Mouse (Mus musculus): ENCODE results near the gene Gm20388. TPM values are rescaled to one million over a fixed set of nuclear protein-coding genes. Genes with fewer than 3 reads are reported as not detected.

The Gm20388 gene
- total and polyA plus RNA-seq, 3 experiments: 0.02 to 0.05 TPM; not detected in 1

- H3K36me3 ChIP-seq (replicated peaks): peaks cover 25% of the 10 kb centered on the region
- H3K9me3 ChIP-seq (replicated peaks): no peaks in the 10 kb centered on the region
- peaks cover 28% of the 10 kb centered on the region for H3K4me1 ChIP-seq (ENCODE audit: insufficient read depth, low read depth, low read length)
- DNase-seq (ENCODE audit: low spot score) (no peak), ATAC-seq (ENCODE audit: extremely low read depth, insufficient number of reproducible peaks, low FRiP score, poor library complexity, severe bottlenecking) (no peak)
- H3K4me3 ChIP-seq (ENCODE audit: low read depth, low read length): no peak overlapping the region
- H3K27me3 ChIP-seq (ENCODE audit: insufficient read depth, low read length): no peaks in the 10 kb centered on the region
- TF ChIP-seq GATA2 (IDR thresholded peaks at IDR 0.05; ENCODE audit: borderline replicate concordance, low read depth, low read length): no peak
- no peak for TF ChIP-seq TAL1 (conservative IDR thresholded peaks at IDR 0.05; ENCODE audit: low read depth, low read length)
- TF ChIP-seq POLR2AphosphoS5 (IDR thresholded peaks at IDR 0.05; ENCODE audit: insufficient replicate concordance, low read depth, low read length): no peak
- no peak for TF ChIP-seq CTCF (IDR thresholded peaks at IDR 0.05; ENCODE audit: low read depth, low read length)
- no peak for TF ChIP-seq GATA1 (IDR thresholded peaks at IDR 0.05; ENCODE audit: borderline replicate concordance, low read length)
These were observed 3944.3 kb downstream of the Gm20388 start for GRCm38 (mm10) chr8:123854733-123855475.

- H3K4me3 ChIP-seq (ENCODE audit: low read depth, low read length): no peak overlapping the region; the same call in 1 of the 2 replicates
These were observed 3946.7 kb downstream of the Gm20388 start for GRCm38 (mm10) chr8:123857361-123857760.

GRCm38 (mm10) chr8:123858574-123858940 is 3947.9 kb downstream of the Gm20388 start:
- Histone ChIP-seq H3K4me1 (ENCODE audit: insufficient read depth, low read depth, low read length) (peaks cover 31% of the 10 kb centered on the region), H3K27me3 (ENCODE audit: insufficient read depth, low read length) (peaks cover 21% of the 10 kb centered on the region), H3K4me3 (ENCODE audit: low read depth, low read length) (peak overlapping the region; percentile 93), H3K9me3 (replicated peaks) (no peaks in the 10 kb centered on the region), H3K36me3 (replicated peaks) (peaks cover 11% of the 10 kb centered on the region)
- ATAC-seq (ENCODE audit: extremely low read depth, insufficient number of reproducible peaks, low FRiP score, poor library complexity, severe bottlenecking) (0 out of 2 replicates have a peak, but pooled peaks have one; percentile 6), DNase-seq (ENCODE audit: low spot score) (peak; percentile 16)
- TF ChIP-seq GATA2 (IDR thresholded peaks at IDR 0.05; ENCODE audit: borderline replicate concordance, low read depth, low read length) (no peak), CTCF (IDR thresholded peaks at IDR 0.05; ENCODE audit: low read depth, low read length) (no peak), POLR2AphosphoS5 (IDR thresholded peaks at IDR 0.05; ENCODE audit: insufficient replicate concordance, low read depth, low read length) (no peak), GATA1 (IDR thresholded peaks at IDR 0.05; ENCODE audit: borderline replicate concordance, low read length) (no peak), TAL1 (conservative IDR thresholded peaks at IDR 0.05; ENCODE audit: low read depth, low read length) (no peak)

More at GRCm38 (mm10) chr8:123857361-123857760, 3946.7 kb downstream of the Gm20388 start:
- Histone ChIP-seq H3K4me1 (ENCODE audit: insufficient read depth, low read depth, low read length) (peaks cover 31% of the 10 kb centered on the region), H3K27me3 (ENCODE audit: insufficient read depth, low read length) (peaks cover 12% of the 10 kb centered on the region), H3K36me3 (replicated peaks) (peaks cover 12% of the 10 kb centered on the region), H3K9me3 (replicated peaks) (no peaks in the 10 kb centered on the region)
- ATAC-seq (ENCODE audit: extremely low read depth, insufficient number of reproducible peaks, low FRiP score, poor library complexity, severe bottlenecking): no peak
- no peak for DNase-seq (ENCODE audit: low spot score)
- TF ChIP-seq TAL1 (conservative IDR thresholded peaks at IDR 0.05; ENCODE audit: low read depth, low read length): no peak
- TF ChIP-seq CTCF (IDR thresholded peaks at IDR 0.05; ENCODE audit: low read depth, low read length): no peak
- no peak for TF ChIP-seq GATA1 (IDR thresholded peaks at IDR 0.05; ENCODE audit: borderline replicate concordance, low read length)
- no peak for TF ChIP-seq GATA2 (IDR thresholded peaks at IDR 0.05; ENCODE audit: borderline replicate concordance, low read depth, low read length)
- TF ChIP-seq POLR2AphosphoS5 (IDR thresholded peaks at IDR 0.05; ENCODE audit: insufficient replicate concordance, low read depth, low read length): no peak

GRCm38 (mm10) chr8:123858941-123859647 is 3948.5 kb downstream of the Gm20388 start:
- ATAC-seq (ENCODE audit: extremely low read depth, insufficient number of reproducible peaks, low FRiP score, poor library complexity, severe bottlenecking): peak; percentile 90
- Histone ChIP-seq H3K9me3 (replicated peaks) (no peaks in the 10 kb centered on the region), H3K27me3 (ENCODE audit: insufficient read depth, low read length) (peaks cover 25% of the 10 kb centered on the region), H3K36me3 (replicated peaks) (peaks cover 11% of the 10 kb centered on the region), H3K4me1 (ENCODE audit: insufficient read depth, low read depth, low read length) (peaks cover 31% of the 10 kb centered on the region), H3K4me3 (ENCODE audit: low read depth, low read length) (peak overlapping the region; percentile 93)
- TF ChIP-seq POLR2AphosphoS5 (IDR thresholded peaks at IDR 0.05; ENCODE audit: insufficient replicate concordance, low read depth, low read length) (no peak), GATA2 (IDR thresholded peaks at IDR 0.05; ENCODE audit: borderline replicate concordance, low read depth, low read length) (no peak), CTCF (IDR thresholded peaks at IDR 0.05; ENCODE audit: low read depth, low read length) (no peak), TAL1 (conservative IDR thresholded peaks at IDR 0.05; ENCODE audit: low read depth, low read length) (no peak), GATA1 (IDR thresholded peaks at IDR 0.05; ENCODE audit: borderline replicate concordance, low read length) (no peak)
- DNase-seq (ENCODE audit: low spot score): peak; percentile 94

GRCm38 (mm10) chr8:123859648-123860259 is 3949.1 kb downstream of the Gm20388 start, which contains the start of gene Ccsap:
TSS of gene Ccsap (minus strand) at chr8:123860209.
- no peaks in the 10 kb centered on the region for H3K9me3 ChIP-seq (replicated peaks)
- peak; percentile 23 for ATAC-seq (ENCODE audit: extremely low read depth, insufficient number of reproducible peaks, low FRiP score, poor library complexity, severe bottlenecking)
- DNase-seq (ENCODE audit: low spot score): peak; percentile 58
- peaks cover 9% of the 10 kb centered on the region for H3K36me3 ChIP-seq (replicated peaks)
- peaks cover 29% of the 10 kb centered on the region for H3K4me1 ChIP-seq (ENCODE audit: insufficient read depth, low read depth, low read length)
- H3K4me3 ChIP-seq (ENCODE audit: low read depth, low read length): peak within 1 kb of the TSS; percentile 93
- TF ChIP-seq GATA1 (IDR thresholded peaks at IDR 0.05; ENCODE audit: borderline replicate concordance, low read length) (no peak), TAL1 (conservative IDR thresholded peaks at IDR 0.05; ENCODE audit: low read depth, low read length) (no peak), GATA2 (IDR thresholded peaks at IDR 0.05; ENCODE audit: borderline replicate concordance, low read depth, low read length) (no peak), CTCF (IDR thresholded peaks at IDR 0.05; ENCODE audit: low read depth, low read length) (no peak), POLR2AphosphoS5 (IDR thresholded peaks at IDR 0.05; ENCODE audit: insufficient replicate concordance, low read depth, low read length) (no peak)
- peaks cover 29% of the 10 kb centered on the region for H3K27me3 ChIP-seq (ENCODE audit: insufficient read depth, low read length)

All from G1E (cell line).